Mouse (Mus musculus) megakaryocyte, embryonic 14.5 days (primary cell): Measurements from ENCODE around the gene Vsig10. TPM values are rescaled to one million over a fixed set of nuclear protein-coding genes. Genes with fewer than 3 reads are reported as not detected.

Experiments
- H3K27me3 ChIP-seq: replicated peaks from 2 replicates; pipeline ENCODE3; 2012; ENCODE audit warnings: inconsistent platforms
- H3K36me3 ChIP-seq: replicated peaks from 2 replicates; pipeline ENCODE3; 2012; ENCODE audit warnings: low read length, inconsistent platforms, mixed read lengths
- H3K4me1 ChIP-seq: 2 replicates; pipeline ENCODE4 v1.6.1; 2012; ENCODE audit warnings: inconsistent platforms
- H3K4me3 ChIP-seq: replicated peaks from 2 replicates; pipeline ENCODE3; 2012; ENCODE audit warnings: moderate library complexity, mild to moderate bottlenecking, inconsistent platforms
- H3K9me3 ChIP-seq: 2 replicates; pipeline ENCODE4 v1.6.1; 2012; ENCODE audit warnings: inconsistent platforms
- FLI1 ChIP-seq: IDR thresholded peaks from 2 replicates; pipeline ENCODE4 v1.6.1; 2012; ENCODE audit warnings: low read length, inconsistent platforms, mixed read lengths
- GATA1 ChIP-seq: IDR thresholded peaks from 3 replicates; pipeline ENCODE4 v1.6.1; 2012; ENCODE audit warnings: mixed read lengths, low read length, inconsistent platforms, borderline replicate concordance
- polyA plus RNA-seq: library from polyadenylated mRNA; stranded (reverse); fragments of >175 nt; gene quantifications from 2 replicates; pipeline ENCODE4 v1.2.3, GENCODE M21; 2012; ENCODE audit warnings: low replicate concordance; ENCODE audit not compliant: insufficient read depth

The Vsig10 gene
- polyA plus RNA-seq, 1 experiment = 0.23 TPM

DNA sequence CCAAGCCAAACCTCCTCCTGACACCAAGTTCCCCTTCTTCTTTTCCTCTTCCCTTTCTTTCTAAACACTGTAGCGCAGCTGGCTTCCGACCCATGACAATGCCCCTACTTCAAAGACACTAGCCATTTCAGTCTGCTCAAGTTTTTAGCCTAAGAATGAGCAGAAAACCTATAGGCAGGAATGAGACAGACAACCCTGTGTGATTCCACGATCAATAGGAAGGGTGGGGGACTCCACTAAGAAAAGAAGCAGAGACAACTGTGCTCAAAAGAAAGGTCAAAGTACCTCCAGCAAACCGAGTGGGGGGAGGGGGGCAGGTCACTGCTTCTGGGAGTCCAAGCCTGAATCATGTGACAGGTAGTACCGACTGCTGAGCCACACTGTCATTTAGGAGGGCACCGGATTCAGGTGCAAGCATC, 77.7 kb downstream of the Vsig10 start:
- Histone ChIP-seq H3K4me3 (no peak overlapping the region), H3K36me3 (peaks cover 3% of the 10 kb centered on the region), H3K4me1 (peaks cover 9% of the 10 kb centered on the region), H3K27me3 (peaks cover 2% of the 10 kb centered on the region), H3K9me3 (peaks cover 36% of the 10 kb centered on the region)
- TF ChIP-seq GATA1 (no peak), FLI1 (no peak)

- H3K4me3 ChIP-seq = no peak overlapping the region
- peaks cover 28% of the 10 kb centered on the region for H3K9me3 ChIP-seq
- H3K4me1 ChIP-seq = peaks cover 9% of the 10 kb centered on the region
- peaks cover 3% of the 10 kb centered on the region for H3K36me3 ChIP-seq
- TF ChIP-seq FLI1 (no peak), GATA1 (no peak)
- H3K27me3 ChIP-seq = peaks cover 2% of the 10 kb centered on the region
Measured at GRCm38 (mm10) chr5:117397371-117397770, 78.5 kb downstream of the Vsig10 start.

DNA sequence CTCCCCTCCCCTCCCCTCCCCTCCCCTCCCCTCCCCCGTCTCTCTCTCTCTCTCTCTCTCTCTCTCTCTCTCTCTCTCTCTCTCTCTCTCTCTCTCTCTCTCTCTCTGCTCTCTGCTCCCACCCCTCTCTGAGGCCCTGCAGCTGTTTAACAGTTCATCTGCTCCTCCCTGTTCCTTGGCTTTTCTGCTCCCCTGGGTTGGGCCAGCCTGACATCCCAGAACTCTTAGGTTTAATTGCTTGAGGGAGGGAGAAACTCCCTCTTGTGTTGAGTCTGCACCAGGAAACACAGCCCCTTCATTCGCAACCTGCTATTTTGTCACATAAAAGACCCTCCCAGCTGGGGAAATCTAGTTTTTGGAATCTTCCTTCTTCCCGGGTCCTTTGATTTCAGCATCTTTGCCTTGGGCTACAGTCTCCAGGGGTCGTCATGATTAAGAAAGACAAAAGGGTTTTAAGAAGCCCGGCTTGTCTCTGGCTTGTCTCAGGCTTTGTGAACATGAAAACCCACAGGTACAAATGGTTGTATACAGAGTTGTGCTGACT, 79.2 kb downstream of the Vsig10 start:
- peaks cover 28% of the 10 kb centered on the region for H3K9me3 ChIP-seq
- H3K4me3 ChIP-seq = no peak overlapping the region
- peaks cover 9% of the 10 kb centered on the region for H3K4me1 ChIP-seq
- TF ChIP-seq GATA1 (no peak), FLI1 (no peak)
- peaks cover 9% of the 10 kb centered on the region for H3K27me3 ChIP-seq
- H3K36me3 ChIP-seq = no peaks in the 10 kb centered on the region

GRCm38 (mm10) chr5:117399281-117399680, 80.4 kb downstream of the Vsig10 start:
- TF ChIP-seq FLI1 (no peak), GATA1 (no peak)
- no peaks in the 10 kb centered on the region for H3K36me3 ChIP-seq
- H3K27me3 ChIP-seq = peaks cover 10% of the 10 kb centered on the region
- peaks cover 9% of the 10 kb centered on the region for H3K4me1 ChIP-seq
- no peak overlapping the region for H3K4me3 ChIP-seq
- peaks cover 18% of the 10 kb centered on the region for H3K9me3 ChIP-seq

GRCm38 (mm10) chr5:117403609-117404008, 84.7 kb downstream of the Vsig10 start:
- peaks cover 16% of the 10 kb centered on the region for H3K9me3 ChIP-seq
- H3K27me3 ChIP-seq = peaks cover 16% of the 10 kb centered on the region
- H3K4me1 ChIP-seq = no peaks in the 10 kb centered on the region
- no peaks in the 10 kb centered on the region for H3K36me3 ChIP-seq
- no peak for TF ChIP-seq FLI1
- no peak for TF ChIP-seq GATA1
- no peak overlapping the region for H3K4me3 ChIP-seq

Other genes with a start within 250 kb of the Vsig10 start
- 37.1 and 38.0 TPM in 2 replicates for gene Suds3, start 203.0 kb upstream of the Vsig10 start, polyA plus RNA-seq
- gene Taok3, start 199.0 kb upstream of the Vsig10 start, polyA plus RNA-seq = 75.0 and 157 TPM in 2 replicates
- gene Pebp1, start 31.5 kb upstream of the Vsig10 start, polyA plus RNA-seq = 298 and 687 TPM in 2 replicates
- 7.5 and 29.6 TPM in 2 replicates for gene Wsb2, start 38.2 kb downstream of the Vsig10 start, polyA plus RNA-seq
- gene Rfc5, start 70.0 kb downstream of the Vsig10 start, polyA plus RNA-seq = 23.5 and 42.8 TPM in 2 replicates
- gene Ksr2, start 94.9 kb downstream of the Vsig10 start, polyA plus RNA-seq = 0.03 and 0.12 TPM in 2 replicates